18 mouse cellular contexts compared by ENCODE assay signal in the genomic region with DNA sequence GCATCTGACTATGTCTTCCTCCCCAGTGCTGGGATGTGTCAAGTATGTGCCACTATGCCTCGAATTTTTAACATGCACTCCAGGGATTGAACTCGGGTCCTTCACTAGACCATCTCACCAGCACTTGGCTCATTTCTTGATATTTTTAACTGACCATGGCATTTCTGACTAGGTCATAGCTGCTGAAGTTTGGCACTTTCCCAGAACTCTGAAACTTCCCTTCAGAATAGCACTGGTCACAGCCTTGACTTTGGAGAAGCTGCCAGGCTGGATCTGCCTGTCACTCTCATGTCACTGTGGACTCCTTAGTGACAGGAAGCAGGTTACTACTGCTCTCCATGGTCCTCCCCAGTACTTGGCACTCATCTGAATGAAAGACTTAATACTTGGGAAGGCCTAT.
"Had no signal": no experiment of that assay in that cellular context is flagged by ENCODE, and none has a peak within 500 bp of the region (broad histone marks: within the 10 kb centered on the region; RNA-seq: fewer than 3 reads in every experiment).

No protein-coding gene starts in this region.

- DNase-seq: kidney, adult 8-10 months; kidney, postnatal 10 days; layer of hippocampus, adult 9-11 months; liver; lung, adult 18-20 months; lung, postnatal 14 days; thymus, adult 2 months; thymus, postnatal 14 days; thymus, postnatal 4 days had no signal

- H3K4me3 ChIP-seq: kidney, embryonic 15.5 days; layer of hippocampus, adult 2 months; limb, embryonic 10.5 days; limb, embryonic 13.5 days; liver, embryonic 12.5 days; liver, embryonic 15.5 days; midbrain, embryonic 13.5 days had no signal

- H3K27me3 ChIP-seq: kidney, embryonic 15.5 days; limb, embryonic 13.5 days; liver, embryonic 12.5 days; liver, embryonic 15.5 days; midbrain, embryonic 13.5 days had no signal

- H3K4me2 ChIP-seq: kidney, embryonic 15.5 days; limb, embryonic 13.5 days; liver, embryonic 12.5 days; liver, embryonic 15.5 days; midbrain, embryonic 13.5 days had no signal

- ATAC-seq: liver, embryonic 12.5 days; midbrain, embryonic 13.5 days had no signal

- H3K27ac ChIP-seq: kidney, embryonic 15.5 days; layer of hippocampus, adult 2 months; limb, embryonic 10.5 days; limb, embryonic 13.5 days; liver, embryonic 12.5 days; liver, embryonic 15.5 days; macrophage; midbrain, embryonic 13.5 days; stomach, postnatal 0 days had no signal

- H3K9ac ChIP-seq: kidney, embryonic 15.5 days; limb, embryonic 13.5 days; liver, embryonic 12.5 days; liver, embryonic 15.5 days; midbrain, embryonic 13.5 days had no signal

- H3K9me3 ChIP-seq: kidney, embryonic 15.5 days; limb, embryonic 10.5 days; limb, embryonic 13.5 days; liver, embryonic 12.5 days; liver, embryonic 15.5 days; midbrain, embryonic 13.5 days had no signal

- H3K36me3 ChIP-seq: kidney, embryonic 15.5 days; limb, embryonic 10.5 days; limb, embryonic 13.5 days; liver, embryonic 12.5 days; liver, embryonic 15.5 days; midbrain, embryonic 13.5 days had no signal

- H3K4me1 ChIP-seq: liver, embryonic 12.5 days; liver, embryonic 15.5 days had no signal
